8 mouse cellular contexts compared by ENCODE assay signal in genomic region chr2:125189197-125189596, GRCm38 (mm10). TPM values are rescaled to one million over a fixed set of nuclear protein-coding genes. Genes with fewer than 3 reads are reported as not detected.
DNase-seq lines count a peak whose midpoint lies in the region; ATAC-seq and TF ChIP-seq lines count a peak whose summit lies in the region.

No protein-coding gene starts in this region.

- peak; percentile 97 for TF ChIP-seq CTCF in E14TG2a.4 (conservative IDR thresholded peaks at IDR 0.05; ENCODE audit: low read length)

- no peak overlapping the region for H3K9ac ChIP-seq in intestine, embryonic 14.5 days (ENCODE audit: low read length)
- H3K9ac ChIP-seq in neural tube, embryonic 13.5 days: no peak overlapping the region

- WGBS in forebrain, embryonic 10.5 days: 7% methylated on average over 2 of the region's 2 CpGs
- 2% methylated on average over 2 of the region's 2 CpGs for WGBS in intestine, embryonic 14.5 days
- WGBS in neural tube, embryonic 13.5 days: 4% methylated on average over 2 of the region's 2 CpGs

- H3K27me3 ChIP-seq in E14TG2a.4 (ENCODE audit: insufficient read depth, low read length): no peaks in the 10 kb centered on the region
- H3K27me3 ChIP-seq in forebrain, embryonic 10.5 days (ENCODE audit: poor library complexity, severe bottlenecking): no peaks in the 10 kb centered on the region
- no peaks in the 10 kb centered on the region for H3K27me3 ChIP-seq in intestine, embryonic 14.5 days (replicated peaks; ENCODE audit: control insufficient read depth, insufficient read depth, low read length)
- H3K27me3 ChIP-seq in neural tube, embryonic 13.5 days: no peaks in the 10 kb centered on the region

- no peaks in the 10 kb centered on the region for H3K9me3 ChIP-seq in E14TG2a.4 (ENCODE audit: low read length)
- H3K9me3 ChIP-seq in forebrain, embryonic 10.5 days: no peaks in the 10 kb centered on the region
- 0 out of 2 replicates have a peak, but pooled peaks cover 3% of the 10 kb centered on the region for H3K9me3 ChIP-seq in intestine, embryonic 14.5 days (ENCODE audit: control insufficient read depth, low read length)
- H3K9me3 ChIP-seq in neural tube, embryonic 13.5 days: no peaks in the 10 kb centered on the region

- no peaks in the 10 kb centered on the region for H3K36me3 ChIP-seq in E14TG2a.4 (ENCODE audit: insufficient read depth, low read length)
- no peaks in the 10 kb centered on the region for H3K36me3 ChIP-seq in forebrain, embryonic 10.5 days (replicated peaks)
- no peaks in the 10 kb centered on the region for H3K36me3 ChIP-seq in intestine, embryonic 14.5 days (ENCODE audit: control insufficient read depth, insufficient read depth, low read length)
- no peaks in the 10 kb centered on the region for H3K36me3 ChIP-seq in neural tube, embryonic 13.5 days

- H3K4me3 ChIP-seq in E14TG2a.4 (replicated peaks; ENCODE audit: low read length): no peak overlapping the region
- H3K4me3 ChIP-seq in forebrain, embryonic 10.5 days: no peak overlapping the region
- no peak overlapping the region for H3K4me3 ChIP-seq in intestine, embryonic 14.5 days (ENCODE audit: low read depth, low read length)
- H3K4me3 ChIP-seq in neural tube, embryonic 13.5 days: no peak overlapping the region

- intact Hi-C loops in left cerebral cortex, postnatal 14 days (cut with DNase I): loop anchor here (2.0 to 10.0 kb wide), 2 partner anchors 132 to 1084 kb away; no protein-coding TSS in a partner anchor

- no peak overlapping the region for H3K27ac ChIP-seq in forebrain, embryonic 10.5 days
- H3K27ac ChIP-seq in intestine, embryonic 14.5 days (ENCODE audit: low read depth): no peak overlapping the region
- H3K27ac ChIP-seq in neural tube, embryonic 13.5 days (replicated peaks): no peak overlapping the region

- DNase-seq in 3T3-L1 (ENCODE audit: low read depth, low spot score): peak; percentile 85
- DNase-seq in c-Kit-positive CD71-negative TER-119-negative erythroid progenitor cells, embryonic 14.5 days (ENCODE audit: low read depth): peak; percentile 53
- DNase-seq in forebrain, embryonic 10.5 days (ENCODE audit: extremely low spot score, low spot score): peak; percentile 55
- peak; percentile 80 for DNase-seq in intestine, embryonic 14.5 days (ENCODE audit: low spot score)
- peak; percentile 69 to 75 for DNase-seq in left cerebral cortex, postnatal 14 days (ENCODE audit: low spot score in 2 of 2)
- DNase-seq in thymus, postnatal 10 days (ENCODE audit: low spot score in 2 of 2): peak; percentile 33 to 60

- no peak overlapping the region for H3K4me2 ChIP-seq in intestine, embryonic 14.5 days (ENCODE audit: low read length)
- no peak overlapping the region for H3K4me2 ChIP-seq in neural tube, embryonic 13.5 days

- H3K4me1 ChIP-seq in E14TG2a.4 (replicated peaks; ENCODE audit: low read depth, low read length): no peaks in the 10 kb centered on the region
- H3K4me1 ChIP-seq in forebrain, embryonic 10.5 days: no peaks in the 10 kb centered on the region
- H3K4me1 ChIP-seq in intestine, embryonic 14.5 days (replicated peaks; ENCODE audit: control insufficient read depth, insufficient read depth, low read length): no peaks in the 10 kb centered on the region
- H3K4me1 ChIP-seq in neural tube, embryonic 13.5 days (replicated peaks): 0 out of 2 replicates have a peak, but pooled peaks cover 4% of the 10 kb centered on the region

- no peak for ATAC-seq in intestine, embryonic 14.5 days (replicated peaks; ENCODE audit: low FRiP score, low TSS enrichment, low read depth)
- peak; percentile 78; the same call in 1 of the 2 replicates for ATAC-seq in neural tube, embryonic 13.5 days (ENCODE audit: low read depth)

RNA-seq across cellular contexts. Expression of gene Slc12a1, which starts 36.9 kb away (rescaled TPM):
- polyA plus RNA-seq in forebrain, embryonic 10.5 days (2016; fragmentation: Nextera tagmentation; extraction: Ambion mirVana): not detected in 2 replicates
- polyA plus RNA-seq in intestine, embryonic 14.5 days (2014; fragmentation: Nextera tagmentation; extraction: Ambion mirVana): not detected in 2 replicates
- total RNA-seq in left cerebral cortex, postnatal 14 days (2021): under 1 TPM; 0.06 to 0.07 TPM
- 0.08 and 0.12 TPM in 2 replicates for polyA plus RNA-seq in neural tube, embryonic 13.5 days (2015; fragmentation: Nextera tagmentation; extraction: Ambion mirVana)

RNA-seq across cellular contexts. Expression of gene Ctxn2, which starts 52.7 kb away (rescaled TPM):
- not detected in 2 replicates for polyA plus RNA-seq in forebrain, embryonic 10.5 days (2016; fragmentation: Nextera tagmentation; extraction: Ambion mirVana)
- not detected in 2 replicates for polyA plus RNA-seq in intestine, embryonic 14.5 days (2014; fragmentation: Nextera tagmentation; extraction: Ambion mirVana)
- 1 to 10 TPM; 5.5 to 8.1 TPM for total RNA-seq in left cerebral cortex, postnatal 14 days (2021)
- polyA plus RNA-seq in neural tube, embryonic 13.5 days (2015; fragmentation: Nextera tagmentation; extraction: Ambion mirVana): 4.8 and 6.1 TPM in 2 replicates

RNA-seq across cellular contexts. Expression of gene Dut, which starts 57.8 kb away (rescaled TPM):
- 322 and 337 TPM in 2 replicates for polyA plus RNA-seq in forebrain, embryonic 10.5 days (2016; fragmentation: Nextera tagmentation; extraction: Ambion mirVana)
- polyA plus RNA-seq in intestine, embryonic 14.5 days (2014; fragmentation: Nextera tagmentation; extraction: Ambion mirVana): 157 and 162 TPM in 2 replicates
- 10 to 100 TPM; 27.6 to 29.0 TPM for total RNA-seq in left cerebral cortex, postnatal 14 days (2021)
- 64.7 and 72.2 TPM in 2 replicates for polyA plus RNA-seq in neural tube, embryonic 13.5 days (2015; fragmentation: Nextera tagmentation; extraction: Ambion mirVana)
